Mouse (Mus musculus): ENCODE results near the gene Fam24b. TPM values are rescaled to one million over a fixed set of nuclear protein-coding genes. Genes with fewer than 3 reads are reported as not detected.

Fam24b gene
- not detected in 2 replicates for polyA plus RNA-seq (2015; fragmentation: Nextera tagmentation; extraction: Ambion mirVana)

DNA sequence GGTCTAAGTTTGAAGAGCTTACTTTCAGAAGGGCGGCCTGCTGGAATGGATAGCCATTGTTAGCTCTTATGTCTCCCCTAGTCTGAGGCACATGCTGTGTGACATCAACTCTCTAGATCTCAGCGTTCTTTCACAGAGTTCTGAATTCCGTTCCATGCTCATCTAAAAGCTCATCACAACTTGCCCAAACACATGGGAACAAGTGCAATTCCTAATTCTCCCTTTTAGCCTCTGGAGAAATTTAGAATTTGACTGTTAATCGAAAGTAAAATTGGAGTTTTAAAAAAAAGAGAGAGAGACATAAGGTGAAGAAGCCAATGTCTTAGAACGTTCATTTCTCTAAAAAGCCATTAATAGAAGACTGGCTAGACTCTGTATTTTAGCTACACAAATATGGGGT, at the start of gene Fam24b:
Gene Fam24b (minus strand): TSS at position 101 of the 400 bp plus-strand sequence.
- no peak within 1 kb of the TSS for H3K27ac ChIP-seq
- H3K36me3 ChIP-seq, result no peaks in the 10 kb centered on the region
- no peak within 1 kb of the TSS for H3K4me3 ChIP-seq (replicated peaks)
- no peaks in the 10 kb centered on the region for H3K4me1 ChIP-seq
- H3K9me3 ChIP-seq (replicated peaks), result no peaks in the 10 kb centered on the region
- no peak within 1 kb of the TSS for H3K9ac ChIP-seq
- no peak for ATAC-seq (replicated peaks; ENCODE audit: low FRiP score)
- WGBS, result 92% methylated on average over 5 of the region's 5 CpGs
- no peak within 1 kb of the TSS for H3K4me2 ChIP-seq
- no peaks in the 10 kb centered on the region for H3K27me3 ChIP-seq

DNA sequence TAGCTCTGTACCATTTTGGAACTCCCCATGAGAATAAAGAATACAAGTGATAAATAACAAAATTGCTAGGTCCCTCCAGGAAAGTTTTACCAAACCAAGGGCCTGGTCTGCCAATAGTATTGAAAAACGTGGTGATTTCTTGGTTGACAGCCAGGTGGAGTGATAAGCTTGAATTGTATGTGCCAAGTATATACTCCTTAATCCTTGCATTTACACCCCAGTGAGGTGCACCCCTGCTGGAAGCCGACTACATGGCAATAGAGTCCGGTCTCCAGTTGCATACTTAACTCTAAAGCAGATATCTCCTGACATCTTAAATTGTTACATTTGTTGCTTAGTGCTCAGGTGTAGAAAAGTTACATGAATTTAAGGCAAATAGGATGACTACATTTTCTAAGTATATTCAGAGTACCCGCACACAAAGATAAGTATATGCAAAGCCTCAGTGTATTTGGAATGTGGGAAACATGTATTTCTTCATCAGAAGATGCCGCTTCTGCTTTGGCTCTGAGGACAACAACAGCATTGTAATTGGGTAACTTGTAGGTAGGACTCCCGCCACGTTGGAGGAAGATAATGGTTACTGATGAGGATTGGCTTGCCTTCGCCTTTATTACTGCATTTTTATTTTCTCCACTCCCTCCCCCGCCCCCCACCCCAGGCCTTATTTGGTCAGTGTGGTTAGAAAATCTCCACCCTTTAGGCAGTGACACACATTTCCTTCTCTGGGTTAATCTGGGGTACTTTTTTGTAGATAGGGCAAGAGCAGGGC, 42.8 kb upstream of the Fam24b start:
- ATAC-seq (replicated peaks; ENCODE audit: low FRiP score), result no peak
- Histone ChIP-seq H3K9me3 (replicated peaks) (no peaks in the 10 kb centered on the region), H3K27ac (no peak overlapping the region; the same call in 1 of the 2 replicates), H3K4me3 (replicated peaks) (peak overlapping the region; percentile 80), H3K36me3 (peaks cover 15% of the 10 kb centered on the region), H3K4me2 (peak overlapping the region; percentile 83), H3K9ac (peak overlapping the region; percentile 93), H3K27me3 (0 out of 2 replicates have a peak, but pooled peaks cover 3% of the 10 kb centered on the region), H3K4me1 (peaks cover 7% of the 10 kb centered on the region; the same call in 1 of the 2 replicates)
- WGBS, result 66% methylated on average over 9 of the region's 9 CpGs

DNA sequence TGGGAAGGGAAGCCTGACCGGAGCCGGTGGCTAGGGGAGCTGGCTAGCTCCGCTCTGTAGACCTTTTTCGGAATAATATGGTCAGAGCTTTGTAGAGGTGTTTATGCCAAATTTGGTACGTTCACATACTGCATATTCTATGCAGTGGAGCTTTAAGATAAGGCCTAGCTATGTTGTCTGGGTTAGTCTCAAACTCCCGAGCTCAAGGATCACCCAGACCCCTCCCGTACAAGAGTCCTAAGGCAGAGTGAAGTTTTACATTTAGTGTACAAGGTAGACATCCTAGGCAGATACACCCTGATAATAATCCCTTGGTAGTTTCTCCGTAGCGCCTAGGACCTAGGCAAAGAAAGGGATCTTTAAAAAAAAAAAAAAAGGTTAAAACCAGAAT, 42.1 kb upstream of the Fam24b start:
- peak overlapping the region; percentile 99 for H3K27ac ChIP-seq
- peak; percentile 35 for ATAC-seq (replicated peaks; ENCODE audit: low FRiP score)
- 7% methylated on average over 9 of the region's 9 CpGs for WGBS

DNA sequence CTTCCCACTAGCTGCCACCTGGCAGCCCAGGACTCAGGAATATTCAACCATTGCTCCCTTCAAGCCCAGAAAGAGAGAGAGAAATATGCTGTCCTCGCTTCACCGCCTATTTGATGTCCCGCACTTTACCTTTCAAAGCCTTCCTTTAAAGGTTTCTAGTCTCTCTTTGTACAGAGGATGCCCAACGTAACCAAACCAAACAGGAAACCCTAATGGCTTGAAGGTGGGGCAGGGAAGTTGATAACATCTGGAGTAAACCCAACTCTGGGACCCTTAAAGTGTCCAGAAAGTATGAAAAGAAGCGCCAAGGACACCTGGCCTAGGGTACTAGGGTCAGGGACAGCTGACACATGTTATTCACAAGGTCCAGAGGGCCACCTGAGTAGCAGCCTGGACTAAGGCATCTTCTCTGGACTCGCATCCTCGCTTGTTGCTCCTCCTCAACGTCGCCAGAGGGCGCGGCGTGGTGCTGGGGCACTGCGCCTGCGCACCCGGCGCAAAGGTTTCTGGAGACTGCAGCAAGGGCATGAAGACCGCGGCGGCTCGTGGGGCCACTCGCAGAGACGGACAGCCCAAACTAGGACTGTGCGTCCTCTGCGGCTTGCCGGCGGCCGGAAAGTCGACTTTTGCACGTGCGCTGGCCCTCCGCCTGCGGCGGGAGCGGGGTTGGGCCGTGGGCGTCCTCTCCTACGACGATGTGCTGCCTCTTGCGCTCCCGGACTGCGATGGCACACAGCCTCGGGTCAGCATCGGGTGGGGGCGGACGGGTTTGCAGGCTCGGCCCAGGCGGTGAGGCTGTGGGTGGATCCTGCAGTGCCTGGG, 41.5 kb upstream of the Fam24b start, which contains the start of gene Pstk:
Gene Pstk (plus strand): TSS at position 494 of the 822 bp plus-strand sequence.
- no peaks in the 10 kb centered on the region for H3K9me3 ChIP-seq (replicated peaks)
- H3K4me2 ChIP-seq, result peak within 1 kb of the TSS; percentile 83
- peaks cover 7% of the 10 kb centered on the region; the same call in 1 of the 2 replicates for H3K4me1 ChIP-seq
- 6% methylated on average over 46 of the region's 47 CpGs for WGBS
- peak within 1 kb of the TSS; percentile 80 for H3K4me3 ChIP-seq (replicated peaks)
- H3K27me3 ChIP-seq, result 0 out of 2 replicates have a peak, but pooled peaks cover 6% of the 10 kb centered on the region
- ATAC-seq (replicated peaks; ENCODE audit: low FRiP score), result peak; percentile 98
- peak within 1 kb of the TSS; percentile 93 for H3K9ac ChIP-seq
- H3K27ac ChIP-seq, result peak within 1 kb of the TSS; percentile 99
- H3K36me3 ChIP-seq, result peaks cover 15% of the 10 kb centered on the region

More for the DNA sequence above, 42.1 kb upstream of the Fam24b start:
- peak overlapping the region; percentile 80 for H3K4me3 ChIP-seq (replicated peaks)
- peak overlapping the region; percentile 83 for H3K4me2 ChIP-seq
- peak overlapping the region; percentile 93 for H3K9ac ChIP-seq
- H3K4me1 ChIP-seq, result peaks cover 7% of the 10 kb centered on the region; the same call in 1 of the 2 replicates
- 0 out of 2 replicates have a peak, but pooled peaks cover 4% of the 10 kb centered on the region for H3K27me3 ChIP-seq
- peaks cover 15% of the 10 kb centered on the region for H3K36me3 ChIP-seq
- H3K9me3 ChIP-seq (replicated peaks), result no peaks in the 10 kb centered on the region

DNA sequence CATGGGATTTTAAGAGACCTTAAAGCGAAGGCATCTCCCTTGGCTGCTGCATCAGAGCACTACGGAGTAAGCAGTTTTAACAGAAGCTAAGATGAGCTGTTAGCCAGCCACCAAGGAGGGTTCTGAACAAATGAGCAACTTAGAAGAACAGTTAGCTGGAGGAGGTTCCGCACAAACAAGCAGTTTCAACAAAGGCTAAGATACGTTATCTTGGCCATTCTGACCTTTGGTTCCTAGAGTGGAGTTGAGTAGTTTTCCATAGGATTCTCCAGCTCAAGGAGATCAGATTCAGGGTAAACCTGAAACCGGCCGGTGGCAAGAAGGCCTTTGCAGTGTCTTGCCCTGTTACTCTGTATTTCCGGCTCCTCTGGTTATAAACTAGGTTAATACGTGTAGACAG, 34.8 kb upstream of the Fam24b start:
- Histone ChIP-seq H3K27ac (no peak overlapping the region), H3K27me3 (0 out of 2 replicates have a peak, but pooled peaks cover 6% of the 10 kb centered on the region), H3K4me3 (replicated peaks) (no peak overlapping the region), H3K9ac (no peak overlapping the region), H3K4me1 (peaks cover 22% of the 10 kb centered on the region), H3K4me2 (no peak overlapping the region), H3K9me3 (replicated peaks) (no peaks in the 10 kb centered on the region), H3K36me3 (peaks cover 10% of the 10 kb centered on the region; the same call in 1 of the 2 replicates)
- no peak for ATAC-seq (replicated peaks; ENCODE audit: low FRiP score)
- WGBS, result 72% methylated on average over 8 of the region's 8 CpGs

DNA sequence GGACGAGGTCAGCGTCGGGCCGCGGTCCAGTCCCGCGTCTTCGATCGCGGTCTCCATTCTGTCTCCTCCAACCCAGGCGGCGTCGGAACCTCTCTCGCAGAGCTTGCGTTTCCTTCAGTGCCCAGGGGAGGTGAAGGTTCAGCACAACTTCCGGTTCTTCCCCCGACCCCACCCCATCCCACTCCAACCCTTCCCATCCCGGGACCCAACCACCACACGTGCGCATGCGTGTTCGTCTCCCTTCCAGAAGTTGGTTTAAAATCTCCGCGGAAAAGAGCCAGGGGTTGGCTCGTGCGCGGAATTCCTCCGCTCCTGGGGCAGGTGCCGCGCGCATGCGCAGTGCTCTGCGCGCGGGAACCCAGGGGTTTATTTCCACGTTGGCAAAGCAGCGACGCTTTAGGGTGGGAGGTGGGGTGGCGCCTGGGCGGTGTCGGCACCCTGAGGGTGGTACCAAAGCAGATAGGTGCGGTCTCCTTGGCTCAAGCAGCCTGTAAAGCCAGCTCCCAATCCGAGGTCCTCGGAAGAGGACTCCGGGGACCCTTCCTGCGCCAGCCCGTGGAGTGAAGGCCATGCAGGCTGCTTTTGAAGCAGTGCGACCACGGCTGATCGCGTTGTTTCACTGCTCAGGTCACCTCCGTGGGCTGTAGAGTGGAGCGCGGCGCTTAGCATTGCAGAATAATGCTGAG, 33.4 kb upstream of the Fam24b start, which contains the start of gene 2310057M21Rik:
Gene 2310057M21Rik (minus strand): TSS at position 145 of the 686 bp plus-strand sequence.
- Histone ChIP-seq H3K4me3 (replicated peaks) (peak within 1 kb of the TSS; percentile 83), H3K36me3 (peaks cover 24% of the 10 kb centered on the region; the same call in 1 of the 2 replicates), H3K27ac (peak within 1 kb of the TSS; percentile 96), H3K27me3 (0 out of 2 replicates have a peak, but pooled peaks cover 6% of the 10 kb centered on the region), H3K4me2 (peak within 1 kb of the TSS; percentile 79), H3K9ac (peak within 1 kb of the TSS; percentile 86), H3K4me1 (peaks cover 22% of the 10 kb centered on the region), H3K9me3 (replicated peaks) (no peaks in the 10 kb centered on the region)
- peak; percentile 97 for ATAC-seq (replicated peaks; ENCODE audit: low FRiP score)
- under 1% methylated on average over 55 of the region's 55 CpGs for WGBS

DNA sequence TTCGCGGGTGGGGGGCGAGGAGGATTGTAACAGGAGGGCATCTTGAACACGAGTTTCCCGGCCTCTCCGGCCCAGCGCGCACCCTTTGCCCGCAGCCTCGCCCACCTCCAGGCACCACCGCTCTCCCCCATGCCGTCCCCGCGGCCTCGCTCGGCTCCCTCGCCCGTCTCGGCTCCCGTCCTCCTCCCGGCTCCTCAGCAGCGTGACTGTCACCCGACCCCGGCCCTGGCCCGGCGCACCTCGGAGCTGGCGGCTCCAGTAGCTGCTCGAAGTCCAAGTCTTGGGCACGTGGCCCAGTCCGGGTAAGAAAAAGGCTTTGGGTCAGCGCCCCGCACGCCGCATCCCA, 32.9 kb upstream of the Fam24b start:
- Histone ChIP-seq H3K36me3 (peaks cover 29% of the 10 kb centered on the region), H3K4me2 (peak overlapping the region; percentile 79), H3K9me3 (replicated peaks) (no peaks in the 10 kb centered on the region), H3K27me3 (0 out of 2 replicates have a peak, but pooled peaks cover 3% of the 10 kb centered on the region), H3K27ac (peak overlapping the region; percentile 96), H3K4me3 (replicated peaks) (peak overlapping the region; percentile 83), H3K9ac (peak overlapping the region; percentile 86), H3K4me1 (peaks cover 22% of the 10 kb centered on the region)
- peak; percentile 86 for ATAC-seq (replicated peaks; ENCODE audit: low FRiP score)
- whole genome bisulfite sequencing, result 1% methylated on average over 35 of the region's 35 CpGs

DNA sequence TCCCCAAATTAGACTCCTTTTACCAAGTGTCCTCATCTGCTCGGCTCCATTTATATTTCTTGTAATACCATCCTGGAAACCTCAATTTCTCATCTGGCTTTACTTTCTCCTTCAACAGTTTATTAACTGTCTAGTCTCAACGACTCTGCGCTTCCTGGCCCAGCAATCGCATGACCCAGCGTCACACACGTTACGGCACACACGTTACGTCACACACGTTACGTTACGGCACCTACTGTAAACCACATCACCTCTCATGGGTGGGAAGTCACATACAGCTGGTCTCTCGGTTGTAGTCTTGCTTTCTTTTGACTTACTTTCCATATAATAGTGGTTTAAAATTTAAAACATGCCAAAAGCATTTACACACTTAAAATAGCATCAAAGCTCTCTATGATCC, 26.8 kb upstream of the Fam24b start:
- Histone ChIP-seq H3K27me3 (no peaks in the 10 kb centered on the region), H3K9me3 (replicated peaks) (no peaks in the 10 kb centered on the region), H3K9ac (no peak overlapping the region), H3K36me3 (peaks cover 73% of the 10 kb centered on the region), H3K4me2 (no peak overlapping the region), H3K27ac (no peak overlapping the region), H3K4me3 (replicated peaks) (no peak overlapping the region), H3K4me1 (peaks cover 3% of the 10 kb centered on the region; the same call in 1 of the 2 replicates)
- ATAC-seq (replicated peaks; ENCODE audit: low FRiP score), result no peak
- 92% methylated on average over 13 of the region's 13 CpGs for WGBS

DNA sequence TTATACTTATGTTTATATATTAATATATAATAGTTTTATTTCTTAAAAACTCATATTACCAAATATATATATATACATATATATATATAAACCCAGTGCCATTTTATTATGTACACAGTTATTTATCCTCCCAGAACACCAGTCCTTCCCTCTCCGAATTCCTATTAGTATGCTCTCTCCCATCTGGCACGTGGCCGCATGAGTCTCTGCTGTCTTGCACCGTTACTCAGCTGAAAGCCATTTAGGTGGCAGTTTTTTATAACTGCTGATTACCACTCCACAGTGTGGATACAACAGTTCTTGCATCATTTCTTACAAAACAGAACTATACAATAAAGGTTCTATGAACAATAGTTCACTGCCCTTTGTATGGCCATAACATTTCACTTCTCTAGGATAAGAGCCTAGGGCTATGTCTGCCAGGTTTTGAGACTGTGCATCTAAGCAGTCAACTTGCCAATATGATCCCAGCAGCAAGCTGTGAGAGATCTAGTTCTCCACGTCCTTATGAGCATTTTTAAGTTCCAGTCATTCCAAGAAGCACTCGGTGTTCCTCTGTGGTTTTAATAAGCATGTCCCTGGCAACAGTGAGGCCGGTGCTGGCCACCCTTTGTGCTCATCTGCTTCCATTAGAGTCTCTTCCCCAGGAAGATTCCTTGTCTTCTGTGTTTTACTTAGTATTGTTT, 16.7 kb upstream of the Fam24b start:
- WGBS, result 87% methylated on average over 7 of the region's 7 CpGs
- Histone ChIP-seq H3K27ac (no peak overlapping the region), H3K9me3 (replicated peaks) (no peaks in the 10 kb centered on the region), H3K27me3 (no peaks in the 10 kb centered on the region), H3K9ac (no peak overlapping the region), H3K4me2 (no peak overlapping the region), H3K4me3 (replicated peaks) (no peak overlapping the region), H3K36me3 (peaks cover 76% of the 10 kb centered on the region), H3K4me1 (no peaks in the 10 kb centered on the region)
- ATAC-seq (replicated peaks; ENCODE audit: low FRiP score), result no peak

DNA sequence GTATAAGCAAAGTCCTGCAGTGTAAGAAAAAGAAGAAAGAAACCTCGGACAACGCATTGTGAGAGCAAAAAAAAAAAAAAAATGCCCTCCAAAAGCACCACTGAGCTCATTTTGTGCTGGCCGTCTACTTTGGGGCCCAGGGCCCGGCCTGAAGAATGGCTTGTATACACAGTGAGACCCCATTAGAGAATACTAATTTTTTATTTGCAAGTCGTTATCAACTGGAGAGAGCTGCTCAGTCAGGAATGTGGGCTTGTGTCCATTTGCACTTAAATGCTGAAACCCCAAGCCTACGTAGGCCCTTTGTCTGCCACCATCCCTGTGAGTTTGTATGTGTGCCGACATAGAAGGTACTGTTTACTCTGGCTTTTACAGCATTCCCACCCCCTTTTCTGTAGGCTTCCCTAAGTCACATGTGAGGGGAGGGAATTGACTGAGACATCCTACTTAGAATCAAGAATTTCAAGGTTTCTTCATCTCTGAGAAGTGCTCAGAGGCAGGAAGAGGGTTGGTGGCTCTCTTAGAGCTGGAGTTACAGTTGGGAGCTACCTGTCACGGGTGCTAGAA, 8.3 kb upstream of the Fam24b start:
- 65% methylated on average over 8 of the region's 8 CpGs for WGBS
- no peak overlapping the region for H3K27ac ChIP-seq
- no peaks in the 10 kb centered on the region for H3K27me3 ChIP-seq
- H3K9ac ChIP-seq, result no peak overlapping the region
- no peaks in the 10 kb centered on the region for H3K4me1 ChIP-seq
- no peaks in the 10 kb centered on the region for H3K9me3 ChIP-seq (replicated peaks)
- no peak for ATAC-seq (replicated peaks; ENCODE audit: low FRiP score)
- H3K36me3 ChIP-seq, result peaks cover 38% of the 10 kb centered on the region
- no peak overlapping the region for H3K4me3 ChIP-seq (replicated peaks)
- no peak overlapping the region for H3K4me2 ChIP-seq

DNA sequence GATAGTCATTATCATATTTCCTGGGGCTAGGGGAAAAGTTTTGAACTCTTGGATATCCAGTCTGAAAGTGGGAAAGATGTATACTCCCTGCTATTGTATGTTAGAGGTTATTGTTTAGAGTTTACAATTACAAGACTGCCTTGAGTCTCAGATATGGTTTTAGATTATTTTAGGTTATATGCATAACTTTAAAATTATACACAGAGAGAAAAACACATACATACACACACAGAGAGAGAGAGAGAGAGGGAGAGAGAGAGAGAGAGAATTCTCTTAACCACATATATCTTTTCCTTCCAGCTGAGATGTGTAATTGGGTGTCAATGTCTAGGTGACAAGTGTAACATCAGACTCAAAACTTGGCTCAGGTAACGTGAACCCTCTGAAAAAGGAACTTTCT, 4.2 kb upstream of the Fam24b start, which contains the start of gene Fam24a:
Gene Fam24a (plus strand): TSS at position 301 of the 400 bp plus-strand sequence.
- ATAC-seq (replicated peaks; ENCODE audit: low FRiP score), result no peak
- Histone ChIP-seq H3K4me2 (no peak within 1 kb of the TSS), H3K4me3 (replicated peaks) (no peak within 1 kb of the TSS), H3K36me3 (0 out of 2 replicates have a peak, but pooled peaks cover 4% of the 10 kb centered on the region), H3K27me3 (no peaks in the 10 kb centered on the region), H3K9me3 (replicated peaks) (no peaks in the 10 kb centered on the region), H3K9ac (no peak within 1 kb of the TSS), H3K4me1 (no peaks in the 10 kb centered on the region), H3K27ac (no peak within 1 kb of the TSS)
- 43% methylated on average over 1 of the region's 1 CpGs for WGBS
